Mouse (Mus musculus): Measurements from ENCODE around the gene Gm3453. TPM values are rescaled to one million over a fixed set of nuclear protein-coding genes. Genes with fewer than 3 reads are reported as not detected.
"Not testable (repeated sequence)": the region's sequence is repeated elsewhere in the genome, so short reads cannot be mapped to it uniquely, and the experiment has no call there.

Gm3453 gene
- polyA plus RNA-seq (2012; rRNA removed), result not detected in 2 replicates

DNA sequence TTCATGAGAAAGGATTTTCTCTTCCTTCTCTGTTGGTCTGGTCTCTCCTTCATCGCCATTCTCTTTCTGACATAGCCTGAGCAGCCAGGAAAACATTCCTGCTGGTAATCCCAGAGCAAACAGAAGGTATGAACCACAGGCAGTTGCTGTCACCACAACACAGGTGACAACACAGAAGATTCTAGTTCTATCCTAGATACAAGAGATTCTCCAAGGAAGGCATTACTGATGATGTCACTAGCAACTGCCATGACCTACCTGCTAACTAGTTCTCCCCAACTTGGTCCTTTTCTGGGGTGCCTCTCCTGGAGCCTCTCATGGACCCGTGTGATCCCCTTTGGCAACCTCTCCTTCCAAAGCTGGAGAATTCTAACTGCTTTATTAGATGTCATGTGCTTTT is at the start of gene Gm3453:
Gm3453 (minus strand) TSS at position 101 of the 400 bp plus-strand sequence.
- not testable (repeated sequence) for DNase-seq (ENCODE audit: extremely low spot score in 1 of 2, low spot score in 1 of 2)

DNA sequence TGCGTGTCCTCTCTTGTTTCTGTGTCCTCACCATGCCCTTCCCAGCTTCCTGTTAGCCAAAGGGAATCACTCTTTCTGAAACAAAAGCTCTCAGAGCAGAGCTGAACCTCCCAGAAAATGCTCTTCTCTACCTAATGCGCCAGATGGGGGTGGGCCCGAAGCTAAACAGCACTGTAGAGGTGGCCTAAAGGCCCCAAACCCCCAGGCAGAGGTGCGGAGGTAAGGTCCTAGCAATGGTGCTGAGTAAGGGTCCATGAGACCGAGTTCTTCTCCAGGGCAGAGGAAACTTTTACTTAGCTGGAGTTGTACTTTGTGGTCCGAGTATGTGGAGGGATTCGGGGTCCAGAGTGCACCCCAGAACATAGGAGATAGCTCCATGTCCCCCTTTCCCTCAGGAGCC is 8.2 kb upstream of the Gm3453 start:
- not testable (repeated sequence) for DNase-seq (ENCODE audit: extremely low spot score in 1 of 2, low spot score in 1 of 2)

DNA sequence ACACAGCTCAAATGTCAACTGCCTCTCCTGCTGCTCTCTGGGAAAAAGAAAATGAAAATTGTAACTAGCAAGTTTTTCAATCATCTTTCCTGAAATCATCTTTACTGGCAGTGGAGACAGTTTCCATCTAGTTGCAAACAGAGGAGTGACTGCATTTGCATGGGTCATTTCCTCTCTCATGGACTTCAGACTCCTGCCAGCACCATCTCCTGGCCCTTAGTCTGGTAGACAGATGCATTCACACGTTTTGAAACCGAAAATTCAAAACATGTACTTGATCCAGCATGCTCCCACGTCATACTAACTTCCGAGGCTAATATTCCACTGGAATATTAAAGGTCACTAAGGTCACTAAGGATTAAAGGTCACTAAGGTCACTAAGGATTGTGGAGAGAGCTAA is 16.5 kb downstream of the Gm3453 start:
- DNase-seq (ENCODE audit: extremely low spot score in 1 of 2, low spot score in 1 of 2), result not testable (repeated sequence)

DNA sequence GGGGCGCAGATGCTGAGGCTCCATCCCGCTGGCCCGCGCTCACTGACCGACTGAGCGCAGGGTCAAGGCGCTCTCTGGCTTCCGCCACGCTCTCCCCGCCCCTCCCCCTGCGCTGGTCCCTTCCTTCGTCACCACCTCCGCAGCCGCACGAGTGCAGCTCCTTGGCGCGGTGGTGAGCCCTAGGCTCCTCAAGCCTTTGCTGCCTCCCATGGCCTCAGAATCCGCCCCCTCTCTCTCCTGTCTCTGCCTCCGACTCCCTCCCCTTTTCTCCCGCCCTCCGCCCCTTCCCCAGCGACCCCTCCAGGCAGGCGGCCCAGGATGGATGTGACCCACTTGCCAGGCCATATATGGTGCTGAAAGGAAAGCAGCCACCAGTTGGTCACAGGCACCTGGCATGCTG is 17.3 kb downstream of the Gm3453 start, which contains the start of gene Gm3248:
Gm3248 (minus strand) TSS at position 111 of the 400 bp plus-strand sequence.
- peak in 1 of 2 experiments; percentile 23 for DNase-seq (ENCODE audit: extremely low spot score in 1 of 2, low spot score in 1 of 2)

DNA sequence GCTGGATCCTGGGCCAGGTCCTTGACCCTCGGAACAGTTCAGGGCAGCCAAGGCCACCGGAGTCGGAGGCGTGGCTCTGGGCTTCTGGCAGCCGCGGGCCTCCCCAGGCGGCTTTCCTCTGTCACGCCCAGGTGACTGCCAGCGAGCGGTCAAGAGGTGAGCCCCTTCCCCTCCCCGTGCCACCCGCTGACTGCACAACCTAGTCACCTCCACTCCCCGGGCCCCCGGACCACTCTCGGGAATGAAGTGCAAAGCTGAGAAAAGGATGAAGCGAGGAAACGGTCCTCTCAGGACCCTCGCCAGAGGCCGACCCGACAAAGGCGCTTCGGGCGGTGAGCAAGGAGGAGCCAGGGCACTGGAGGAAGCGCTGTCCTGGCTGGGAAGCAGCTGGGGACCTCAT is 17.8 kb downstream of the Gm3453 start:
- DNase-seq (ENCODE audit: extremely low spot score in 1 of 2, low spot score in 1 of 2), result peak in 1 of 2 experiments; percentile 4

DNA sequence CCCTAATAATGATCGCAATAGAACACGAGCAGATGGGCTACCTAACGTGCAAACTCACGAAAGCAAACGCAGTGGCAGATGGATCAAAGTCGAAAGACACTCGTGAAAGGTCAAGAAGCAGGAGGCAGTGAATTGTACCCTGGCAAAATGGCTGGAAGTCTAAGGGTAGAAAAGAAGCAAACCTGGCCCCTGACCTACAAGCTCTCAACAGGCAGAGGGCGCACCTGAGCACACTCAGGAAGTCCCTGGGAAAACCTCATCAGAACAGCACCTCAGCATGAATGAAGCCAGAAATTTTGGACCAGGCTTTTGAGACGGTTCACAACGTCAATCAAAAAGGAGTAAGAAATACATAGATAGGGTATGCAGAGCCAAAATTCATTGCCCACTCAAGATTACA is 18.5 kb downstream of the Gm3453 start:
- peak in 1 of 2 experiments; percentile 36 for DNase-seq (ENCODE audit: extremely low spot score in 1 of 2, low spot score in 1 of 2)

DNA sequence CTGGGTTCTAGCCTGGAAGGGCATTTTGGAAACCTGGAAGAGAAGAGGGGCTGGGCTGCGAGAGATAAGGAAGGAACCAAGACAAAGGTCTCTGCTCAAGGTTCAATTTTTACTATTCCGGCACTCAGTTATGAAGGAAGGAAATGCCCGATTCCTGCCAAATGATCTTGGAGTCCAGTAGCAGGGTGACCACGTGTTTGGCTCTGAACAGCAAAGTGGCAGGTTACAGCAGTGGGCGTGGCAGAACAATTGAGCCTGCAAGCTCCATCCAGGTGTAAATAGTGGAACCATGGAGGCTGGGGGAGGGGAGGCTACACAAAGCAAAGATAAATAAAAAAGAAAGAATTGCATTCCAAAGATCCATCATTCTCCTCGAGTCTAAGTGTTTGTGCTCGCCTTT is 55.7 kb downstream of the Gm3453 start:
- not testable (repeated sequence) for DNase-seq (ENCODE audit: extremely low spot score in 1 of 2, low spot score in 1 of 2)

Other genes starting within 250 kb of the Gm3453 start
- gene Gm3373, start 237.6 kb downstream of the Gm3453 start, polyA plus RNA-seq (2012; rRNA removed), result 0.21 and 0.38 TPM in 2 replicates
- 1.7 and 2.1 TPM in 2 replicates for gene Gm3383, start 171.2 kb downstream of the Gm3453 start, polyA plus RNA-seq (2012; rRNA removed)
- gene Gm3424, start 148.8 kb downstream of the Gm3453 start, polyA plus RNA-seq (2012; rRNA removed), result not detected in 2 replicates
- gene Gm8237, start 98.8 kb downstream of the Gm3453 start, polyA plus RNA-seq (2012; rRNA removed), result 0.12 and 0.13 TPM in 2 replicates
- gene Gm3248, start 17.4 kb downstream of the Gm3453 start, polyA plus RNA-seq (2012; rRNA removed), result 1.4 TPM in 2 replicates
- gene Gm6337, start 79.1 kb upstream of the Gm3453 start, polyA plus RNA-seq (2012; rRNA removed), result not detected in 2 replicates
- 0.25 and 0.42 TPM in 2 replicates for gene Gm8206, start 114.8 kb upstream of the Gm3453 start, polyA plus RNA-seq (2012; rRNA removed)
- gene Gm3468, start 129.5 kb upstream of the Gm3453 start, polyA plus RNA-seq (2012; rRNA removed), result 1.7 and 2.3 TPM in 2 replicates
- gene Gm3476, start 146.7 kb upstream of the Gm3453 start, polyA plus RNA-seq (2012; rRNA removed), result not detected in 2 replicates
- gene Gm21560, start 240.2 kb upstream of the Gm3453 start, polyA plus RNA-seq (2012; rRNA removed), result not detected in 2 replicates